Comparison of ENCODE assay signal across 8 mouse cellular contexts in genomic region chr4:135946278-135946658, GRCm38 (mm10). TPM values are rescaled to one million over a fixed set of nuclear protein-coding genes. Genes with fewer than 3 reads are reported as not detected.
DNase-seq lines count a peak whose midpoint lies in the region; ATAC-seq and TF ChIP-seq lines count a peak whose summit lies in the region.

Gene Hmgcl (plus strand): TSS chr4:135946448.

- peak; percentile 94 for ATAC-seq in forebrain, embryonic 12.5 days (ENCODE audit: low FRiP score)
- peak; percentile 92 for ATAC-seq in heart, postnatal 0 days (ENCODE audit: insufficient read depth, low read depth)
- peak; percentile 87 for ATAC-seq in liver, embryonic 16.5 days (ENCODE audit: low read depth)
- peak; percentile 93 for ATAC-seq in neural tube, embryonic 13.5 days (ENCODE audit: low read depth)

- dilution Hi-C loops in CH12.LX (cut with MboI; ENCODE audit: extremely low pct_ligation_motif_present, extremely low pct_unique_long_range_greater_than_20kb, low sequenced_read_pairs): no loop called here

- peak within 1 kb of the TSS; percentile 67 to 87 (median 71) for H3K4me3 ChIP-seq in CH12.LX (replicated peaks in 1 of 3; ENCODE audit: low read depth in 2 of 3, low read length in 2 of 3, poor library complexity in 1 of 3)
- H3K4me3 ChIP-seq in forebrain, embryonic 12.5 days (replicated peaks): peak within 1 kb of the TSS; percentile 77
- peak within 1 kb of the TSS; percentile 76 for H3K4me3 ChIP-seq in heart, postnatal 0 days (ENCODE audit: low read depth, low read length)
- peak within 1 kb of the TSS; percentile 92 for H3K4me3 ChIP-seq in liver, embryonic 16.5 days (ENCODE audit: low read depth, low read length)
- peak within 1 kb of the TSS; percentile 83 for H3K4me3 ChIP-seq in neural tube, embryonic 13.5 days
- peak within 1 kb of the TSS; percentile 84 for H3K4me3 ChIP-seq in testis, adult 2 months (ENCODE audit: control insufficient read depth, low read depth, low read length)

- no peak for TF ChIP-seq RAD21 in CH12.LX (IDR thresholded peaks at IDR 0.05; ENCODE audit: low read depth, low read length)

- WGBS in forebrain, embryonic 12.5 days: 0% methylated on average over 23 of the region's 23 CpGs
- 0% methylated on average over 22 of the region's 23 CpGs for WGBS in heart, postnatal 0 days
- WGBS in liver, embryonic 16.5 days (ENCODE audit: insufficient replicate concordance): under 1% methylated on average over 23 of the region's 23 CpGs
- WGBS in neural tube, embryonic 13.5 days: 0% methylated on average over 23 of the region's 23 CpGs

- H3K4me1 ChIP-seq in CH12.LX (ENCODE audit: control insufficient read depth in 1 of 2, insufficient read depth in 2 of 2): peaks cover 3 to 34% of the 10 kb centered on the region in 2 experiments; a peak in 3 of 4 replicates
- H3K4me1 ChIP-seq in forebrain, embryonic 12.5 days: peaks cover 8% of the 10 kb centered on the region; the same call in 1 of the 2 replicates
- H3K4me1 ChIP-seq in heart, postnatal 0 days (ENCODE audit: control insufficient read depth, insufficient read depth): peaks cover 14% of the 10 kb centered on the region
- peaks cover 29% of the 10 kb centered on the region for H3K4me1 ChIP-seq in liver, embryonic 16.5 days (ENCODE audit: control insufficient read depth, low read depth, low read length)
- H3K4me1 ChIP-seq in neural tube, embryonic 13.5 days (replicated peaks): peaks cover 33% of the 10 kb centered on the region
- peaks cover 10% of the 10 kb centered on the region for H3K4me1 ChIP-seq in testis, adult 2 months (ENCODE audit: control insufficient read depth, insufficient read depth, low read length)

- peaks cover 2% of the 10 kb centered on the region for H3K9me3 ChIP-seq in CH12.LX (replicated peaks; ENCODE audit: low read length)
- H3K9me3 ChIP-seq in forebrain, embryonic 12.5 days: no peaks in the 10 kb centered on the region
- no peaks in the 10 kb centered on the region for H3K9me3 ChIP-seq in heart, postnatal 0 days (replicated peaks; ENCODE audit: control insufficient read depth, low read length)
- H3K9me3 ChIP-seq in liver, embryonic 16.5 days (replicated peaks; ENCODE audit: control insufficient read depth, low read length): no peaks in the 10 kb centered on the region; the same call in 1 of the 2 replicates
- 0 out of 2 replicates have a peak, but pooled peaks cover 1% of the 10 kb centered on the region for H3K9me3 ChIP-seq in neural tube, embryonic 13.5 days

- peak within 1 kb of the TSS; percentile 51 for H3K9ac ChIP-seq in CH12.LX (ENCODE audit: insufficient read depth, low read depth)
- peak within 1 kb of the TSS; percentile 72 for H3K9ac ChIP-seq in forebrain, embryonic 12.5 days
- peak within 1 kb of the TSS; percentile 76 for H3K9ac ChIP-seq in heart, postnatal 0 days (replicated peaks; ENCODE audit: low read depth, low read length)
- peak within 1 kb of the TSS; percentile 91 for H3K9ac ChIP-seq in liver, embryonic 16.5 days (ENCODE audit: low read depth, low read length)
- peak within 1 kb of the TSS; percentile 83 for H3K9ac ChIP-seq in neural tube, embryonic 13.5 days

- H3K36me3 ChIP-seq in CH12.LX (replicated peaks in 1 of 2; ENCODE audit: control insufficient read depth in 1 of 2, insufficient read depth in 1 of 2, low read length in 1 of 2): peaks cover 5 to 39% of the 10 kb centered on the region in 2 experiments
- H3K36me3 ChIP-seq in forebrain, embryonic 12.5 days (replicated peaks): peaks cover 3% of the 10 kb centered on the region
- H3K36me3 ChIP-seq in heart, postnatal 0 days (replicated peaks; ENCODE audit: control insufficient read depth, insufficient read depth, low read length): peaks cover 5% of the 10 kb centered on the region; the same call in 1 of the 2 replicates
- H3K36me3 ChIP-seq in liver, embryonic 16.5 days (ENCODE audit: control insufficient read depth, insufficient read depth): peaks cover 3% of the 10 kb centered on the region
- peaks cover 9% of the 10 kb centered on the region for H3K36me3 ChIP-seq in neural tube, embryonic 13.5 days
- no peaks in the 10 kb centered on the region for H3K36me3 ChIP-seq in testis, adult 2 months (ENCODE audit: control insufficient read depth, insufficient read depth, low read length)

- no peak for TF ChIP-seq EP300 in CH12.LX (IDR thresholded peaks at IDR 0.05; ENCODE audit: low read length)
- TF ChIP-seq EP300 in heart, postnatal 0 days (IDR thresholded peaks at IDR 0.05; ENCODE audit: low read depth): 0 out of 2 replicates have a peak, but pooled peaks have one; percentile 21

- TF ChIP-seq POLR2A in CH12.LX (IDR thresholded peaks at IDR 0.05; ENCODE audit: low read depth, low read length): peak; percentile 70; the same call in 1 of the 2 replicates
- TF ChIP-seq POLR2A in testis, adult 2 months (IDR thresholded peaks at IDR 0.05; ENCODE audit: control insufficient read depth, low read depth, low read length): peak; percentile 77

- H3K27me3 ChIP-seq in CH12.LX (replicated peaks): no peaks in the 10 kb centered on the region
- H3K27me3 ChIP-seq in forebrain, embryonic 12.5 days: no peaks in the 10 kb centered on the region
- H3K27me3 ChIP-seq in heart, postnatal 0 days (ENCODE audit: control insufficient read depth, insufficient read depth, low read length): no peaks in the 10 kb centered on the region
- no peaks in the 10 kb centered on the region for H3K27me3 ChIP-seq in liver, embryonic 16.5 days (ENCODE audit: control insufficient read depth, insufficient read depth, low read depth, low read length)
- H3K27me3 ChIP-seq in neural tube, embryonic 13.5 days: no peaks in the 10 kb centered on the region
- no peaks in the 10 kb centered on the region for H3K27me3 ChIP-seq in testis, adult 2 months (ENCODE audit: control insufficient read depth, insufficient read depth, low read length)

- TF ChIP-seq CTCF in CH12.LX (conservative IDR thresholded peaks at IDR 0.05 in 1 of 2, IDR thresholded peaks at IDR 0.05 in 1 of 2; ENCODE audit: low read depth in 2 of 2, low read length in 2 of 2): no peak
- no peak for TF ChIP-seq CTCF in heart, postnatal 0 days (IDR thresholded peaks at IDR 0.05; ENCODE audit: low read depth)
- TF ChIP-seq CTCF in testis, adult 2 months (IDR thresholded peaks at IDR 0.05; ENCODE audit: control insufficient read depth, insufficient read depth, insufficient replicate concordance, low read depth, low read length): no peak

- peak within 1 kb of the TSS; percentile 72 for H3K4me2 ChIP-seq in CH12.LX (ENCODE audit: insufficient read depth, low read depth, poor library complexity, severe bottlenecking)
- H3K4me2 ChIP-seq in forebrain, embryonic 12.5 days: peak within 1 kb of the TSS; percentile 89
- H3K4me2 ChIP-seq in heart, postnatal 0 days (ENCODE audit: low read depth, low read length): peak within 1 kb of the TSS; percentile 85
- peak within 1 kb of the TSS; percentile 75 for H3K4me2 ChIP-seq in liver, embryonic 16.5 days (ENCODE audit: low read depth, low read length)
- H3K4me2 ChIP-seq in neural tube, embryonic 13.5 days: peak within 1 kb of the TSS; percentile 86

- peak; percentile 93 for DNase-seq in CH12.LX (ENCODE audit: extremely low read depth)
- DNase-seq in c-Kit-positive CD71-positive TER-119-negative erythroid progenitor cells, embryonic 14.5 days (ENCODE audit: low read depth): peak; percentile 95
- peak; percentile 95 for DNase-seq in heart, postnatal 0 days (ENCODE audit: low spot score)
- peak; percentile 99 for DNase-seq in kidney, postnatal 4 days

- H3K79me2 ChIP-seq in CH12.LX (replicated peaks; ENCODE audit: control insufficient read depth, extremely low read depth, insufficient read depth, poor library complexity, severe bottlenecking): no peaks in the 10 kb centered on the region

- in situ Hi-C loops in CH12.LX (cut with MboI; ENCODE audit: low pct_ligation_motif_present, low pct_unique_long_range_greater_than_20kb, low sequenced_read_pairs): loop anchor here (10.0 kb wide), 1 partner anchor 61 kb away; no protein-coding TSS in a partner anchor

- H3K27ac ChIP-seq in CH12.LX (ENCODE audit: insufficient read depth, low read depth): no peak within 1 kb of the TSS
- peak within 1 kb of the TSS; percentile 27 for H3K27ac ChIP-seq in forebrain, embryonic 12.5 days
- H3K27ac ChIP-seq in heart, postnatal 0 days (ENCODE audit: low read depth): peak within 1 kb of the TSS; percentile 81
- H3K27ac ChIP-seq in liver, embryonic 16.5 days (ENCODE audit: low read length): peak within 1 kb of the TSS; percentile 73
- peak within 1 kb of the TSS; percentile 79 for H3K27ac ChIP-seq in neural tube, embryonic 13.5 days (replicated peaks)
- H3K27ac ChIP-seq in testis, adult 2 months (ENCODE audit: control insufficient read depth, insufficient read depth, low read depth, low read length): peak within 1 kb of the TSS; percentile 59

TF ChIP-seq in CH12.LX, 34 proteins besides CTCF, POLR2A, EP300 and RAD21 (continues in another document):
- TF ChIP-seq MXI1 (IDR thresholded peaks at IDR 0.05; ENCODE audit: low read depth, low read length) (peak; percentile 55; the same call in 1 of the 2 replicates), MAFK (IDR thresholded peaks at IDR 0.05; ENCODE audit: insufficient replicate concordance, low read length) (no peak), TCF12 (IDR thresholded peaks at IDR 0.05; ENCODE audit: low read depth, low read length) (peak; percentile 75), PAX5 (IDR thresholded peaks at IDR 0.05; ENCODE audit: low read length) (no peak), RCOR1 (conservative IDR thresholded peaks at IDR 0.05; ENCODE audit: low read depth, low read length) (no peak), USF1 (IDR thresholded peaks at IDR 0.05; ENCODE audit: low read depth, low read length) (peak; percentile 97), NRF1 (IDR thresholded peaks at IDR 0.05; ENCODE audit: low read depth, low read length) (peak; percentile 50), BHLHE40 (IDR thresholded peaks at IDR 0.05; ENCODE audit: low read depth, low read length) (no peak), UBTF (IDR thresholded peaks at IDR 0.05; ENCODE audit: low read depth, low read length) (no peak), ELF1 (IDR thresholded peaks at IDR 0.05; ENCODE audit: low read depth, low read length) (0 out of 2 replicates have a peak, but pooled peaks have one; percentile 16), KAT2A (IDR thresholded peaks at IDR 0.05; ENCODE audit: insufficient replicate concordance, low read length) (no peak), NELFE (IDR thresholded peaks at IDR 0.05; ENCODE audit: low read depth, low read length) (peak; percentile 71)

RNA-seq across cellular contexts. Expression of gene Hmgcl, which starts in this region (rescaled TPM):
- total RNA-seq in CH12.LX (2012; rRNA removed) (32.4 and 42.7 TPM in 2 replicates), CH12.LX (2014; rRNA removed) (38.0 and 39.5 TPM in 2 replicates)
- polyA plus RNA-seq in CH12.LX (2012; ENCODE audit: insufficient read length, low read depth): 27.2 and 27.6 TPM in 2 replicates
- 52.3 and 55.8 TPM in 2 replicates for polyA plus RNA-seq in forebrain, embryonic 12.5 days (2016; fragmentation: Nextera tagmentation; extraction: Ambion mirVana)
- 44.3 and 48.8 TPM in 2 replicates for total RNA-seq in heart, postnatal 0 days (2014; rRNA removed; ENCODE audit: low replicate concordance)
- 97.5 and 101 TPM in 2 replicates for polyA plus RNA-seq in heart, postnatal 0 days (2015; fragmentation: Nextera tagmentation; extraction: Ambion mirVana)
- polyA plus RNA-seq in liver, embryonic 16.5 days (2015; fragmentation: Nextera tagmentation; extraction: Ambion mirVana): 105 and 107 TPM in 2 replicates
- polyA plus RNA-seq in neural tube, embryonic 13.5 days (2015; fragmentation: Nextera tagmentation; extraction: Ambion mirVana): 58.2 and 59.6 TPM in 2 replicates
- polyA plus RNA-seq in testis, adult 2 months (2012; rRNA removed): 10.2 and 11.6 TPM in 2 replicates
